ENCODE assay signal across 24 mouse cellular contexts in the genomic region with DNA sequence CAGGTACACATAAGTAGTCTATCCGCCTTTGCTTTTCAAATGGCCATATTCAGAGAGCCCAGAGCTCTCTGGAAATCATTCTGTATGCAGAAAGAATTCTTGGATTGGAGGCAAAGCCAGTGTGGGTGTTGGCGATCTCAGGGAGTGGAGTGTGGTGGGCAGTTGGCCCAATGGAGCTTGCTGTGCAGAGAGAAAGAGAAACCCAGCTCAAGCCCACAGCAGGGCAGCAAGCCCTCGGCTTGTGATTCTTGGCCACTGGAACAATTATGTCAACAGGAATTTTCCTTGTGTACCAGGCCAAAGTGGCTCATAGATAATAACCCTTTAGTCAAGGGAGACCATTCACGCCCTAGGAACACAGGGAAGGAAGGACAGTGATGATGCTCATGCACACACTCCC. TPM values are rescaled to one million over a fixed set of nuclear protein-coding genes. Genes with fewer than 3 reads are reported as not detected.
DNase-seq lines count a peak whose midpoint lies in the region; ATAC-seq lines count a peak whose summit lies in the region.
"Had no signal": no experiment of that assay in that cellular context is flagged by ENCODE, and none has a peak within 500 bp of the region (broad histone marks: within the 10 kb centered on the region; RNA-seq: fewer than 3 reads in every experiment).

No protein-coding gene starts in this region.

- peak; percentile 9 to 18 for DNase-seq in cerebellum, postnatal 25 days
- DNase-seq in cerebellum, postnatal 4 days (ENCODE audit: low spot score in 2 of 2) = no peak
- DNase-seq in heart, adult 11 months = peak; percentile 87
- no peak for DNase-seq in heart, postnatal 4 days
- peak; percentile 81 for DNase-seq in Muller cell, postnatal 12 days (ENCODE audit: inconsistent ontology term)
- peak; percentile 47 for DNase-seq in NIH3T3 (ENCODE audit: low read depth)
- DNase-seq: adrenal gland, postnatal 10 days; B cell, adult 2 months; cerebellum, adult 11 months; heart, postnatal 36 days; kidney, adult 8-10 months; layer of hippocampus, postnatal 36 days; liver; lung, adult 2 months; lung, postnatal 14 days; right cerebral cortex, postnatal 4 days; thymus, adult 2 months; thymus, postnatal 36 days had no signal

- no peak for ATAC-seq in megakaryocyte-erythroid progenitor cell, adult 5-6 weeks (replicated peaks; ENCODE audit: low FRiP score, low TSS enrichment, poor library complexity, severe bottlenecking)
- ATAC-seq: forebrain, embryonic 15.5 days; intestine, embryonic 16.5 days; midbrain, embryonic 16.5 days had no signal

RNA-seq across cellular contexts. Expression of a gene that starts 53.0 kb away (rescaled TPM):
- 10 to 100 TPM; 37.0 to 39.2 TPM for total RNA-seq in heart, postnatal 4 days (2021)
- total RNA-seq in megakaryocyte-erythroid progenitor cell, adult 5-6 weeks (2014; fragmentation: Nextera tagmentation) = not detected in 2 replicates
- not detected in 2 replicates for total RNA-seq in megakaryocyte-erythroid progenitor cell, adult 5-6 weeks (2017)
- total RNA-seq: megakaryocyte progenitor cell, adult 5-6 weeks; neutrophil, adult 5-6 weeks had no signal

Comparison
In these comparisons a context has a peak if more than half of its experiments do, and no peak if none do; other contexts are left out.
1. DNase-seq: peak in cerebellum, postnatal 25 days (2 of 2), heart, adult 11 months (single experiment), Muller cell, postnatal 12 days (single experiment) and NIH3T3 (single experiment); none in cerebellum, postnatal 4 days (0 of 2) and heart, postnatal 4 days (single experiment).
2. RNA of a gene that starts 53.0 kb away (total RNA-seq): 37.0 to 39.2 TPM in heart, postnatal 4 days; not detected in megakaryocyte-erythroid progenitor cell, adult 5-6 weeks; every median in the first group is over 10 times any median in the second.